Mouse (Mus musculus) lung, postnatal 4 days (tissue): ENCODE measurements around the gene Abcb9.
A peak's percentile ranks its signal among the peaks of the same experiment; 100 is the strongest.

Experiments
- DNase-seq, 2 experiments: peaks; one replicate each; pipeline ENCODE4 v3.0.0; 2021

Abcb9 gene

GRCm38 (mm10) chr5:124093120-124093794, 2.3 kb downstream of the Abcb9 start:
- peak; percentile 60 to 71 for DNase-seq

GRCm38 (mm10) chr5:124091951-124092406, 3.6 kb downstream of the Abcb9 start:
- DNase-seq, result peak in 1 of 2 experiments; percentile 26

DNA sequence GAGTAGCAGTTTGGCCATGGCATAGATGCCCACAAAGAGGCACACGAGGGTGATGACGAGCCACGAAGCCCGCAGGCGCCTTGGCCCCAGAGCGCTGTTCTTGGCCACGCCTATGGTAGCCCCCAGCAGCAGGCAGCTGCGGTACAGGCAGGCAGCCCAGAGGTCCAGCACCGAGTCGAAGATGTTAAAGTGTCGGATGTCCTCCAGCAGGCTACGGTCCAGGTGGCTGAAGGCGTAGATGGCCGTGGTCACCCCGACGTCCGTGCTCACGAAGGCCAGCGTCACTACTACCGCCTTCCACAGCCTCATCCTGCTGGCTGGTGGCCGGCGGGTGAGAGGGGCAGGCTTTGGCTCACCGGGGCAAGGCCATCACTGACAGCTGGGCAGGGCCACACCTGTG, 5.7 kb downstream of the Abcb9 start:
- no peak for DNase-seq

GRCm38 (mm10) chr5:124086876-124087275, 8.7 kb downstream of the Abcb9 start:
- no peak for DNase-seq

DNA sequence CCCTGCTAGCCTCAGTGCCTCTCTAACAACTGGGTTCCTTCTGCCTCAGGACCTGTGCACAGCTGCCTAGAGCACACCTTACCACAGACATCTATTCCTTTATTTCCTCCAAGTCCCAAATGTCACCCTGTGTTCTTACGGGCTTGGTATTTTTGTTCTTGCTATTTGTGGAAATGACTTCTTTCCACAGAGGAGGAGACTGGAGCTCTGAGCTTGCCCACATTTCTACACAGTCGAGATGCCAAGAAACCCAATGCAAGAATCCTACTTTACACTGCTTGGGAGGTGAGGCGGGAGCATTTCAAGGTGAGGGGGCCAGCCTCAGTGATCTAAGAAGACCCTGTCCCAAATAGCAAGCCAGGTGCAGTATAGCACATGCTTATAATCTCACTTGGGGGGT, 10.1 kb downstream of the Abcb9 start:
- DNase-seq, result no peak

GRCm38 (mm10) chr5:124084588-124085173, 10.9 kb downstream of the Abcb9 start:
- peak; percentile 79 to 89 for DNase-seq

- DNase-seq, result peak in 1 of 2 experiments; percentile 23
Measured at GRCm38 (mm10) chr5:124083850-124084587, 11.6 kb downstream of the Abcb9 start.

DNA sequence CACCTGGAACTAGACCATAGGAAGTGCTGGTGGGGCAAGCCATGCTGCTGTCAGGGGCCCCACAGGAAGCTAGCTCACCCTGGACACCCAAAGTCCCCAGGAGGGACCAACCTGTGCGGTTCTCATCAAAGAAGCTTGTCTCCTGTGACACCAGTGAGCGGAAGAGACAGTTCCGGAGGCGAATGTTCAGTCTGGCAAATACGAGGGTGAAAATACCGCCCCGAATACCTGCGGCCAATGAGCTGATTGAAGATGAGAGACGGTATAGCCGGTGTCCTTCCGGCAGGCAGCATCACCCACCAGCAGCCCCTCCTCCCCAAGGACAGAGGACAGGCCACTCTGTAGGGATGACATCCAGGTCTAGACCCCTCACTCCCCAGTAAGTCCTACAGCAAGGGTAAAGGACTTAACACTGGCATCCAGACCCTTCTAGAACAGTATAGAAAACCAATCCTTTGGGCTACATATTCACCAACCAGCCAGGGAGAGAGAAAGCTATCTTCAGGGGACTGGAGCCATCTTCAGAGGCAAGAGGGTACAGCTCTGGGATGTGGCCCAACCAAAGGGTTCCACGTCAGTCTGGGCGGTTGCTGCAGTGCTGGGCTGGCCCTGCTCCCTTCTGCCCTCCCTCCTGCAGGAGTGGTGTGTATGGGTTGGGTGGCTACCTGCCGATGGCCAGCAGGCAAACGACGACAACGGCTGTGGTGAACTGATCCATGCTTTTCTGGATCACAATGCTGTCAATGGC, 12.5 kb downstream of the Abcb9 start:
- no peak for DNase-seq

GRCm38 (mm10) chr5:124082447-124082846, 13.2 kb downstream of the Abcb9 start:
- no peak for DNase-seq

GRCm38 (mm10) chr5:124079880-124080279, 15.7 kb downstream of the Abcb9 start:
- DNase-seq, result no peak

GRCm38 (mm10) chr5:124078794-124079416, 16.7 kb downstream of the Abcb9 start:
- DNase-seq, result peak in 1 of 2 experiments; percentile 57

DNA sequence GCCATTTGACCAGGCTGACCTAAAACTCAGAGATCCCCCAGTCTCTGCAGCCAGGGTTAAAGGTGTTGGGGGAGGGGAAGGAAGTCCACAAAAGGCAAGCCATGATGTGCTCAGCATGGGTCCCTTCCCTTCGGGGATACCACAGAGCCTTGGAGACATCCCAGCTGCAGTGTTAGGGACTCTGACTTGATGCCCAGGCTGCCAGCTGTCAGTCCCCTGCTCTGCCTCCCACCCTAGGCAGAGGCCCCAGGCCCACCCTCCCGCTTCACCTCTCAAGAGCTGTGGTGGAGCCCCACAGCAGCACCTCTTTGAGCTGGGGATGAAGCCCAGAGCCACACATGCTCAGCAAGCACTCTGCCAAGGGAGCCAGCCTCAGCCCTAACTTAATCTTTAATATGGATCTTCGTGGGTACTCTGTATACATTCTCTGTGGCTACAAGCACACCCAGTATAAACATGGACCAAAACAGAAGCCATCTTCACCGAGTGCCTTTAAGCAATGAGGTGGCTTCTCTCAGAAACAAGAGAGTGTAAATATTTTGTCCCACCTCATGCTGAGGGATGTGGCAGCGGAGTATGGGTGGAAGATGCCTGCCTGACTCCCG, 17.6 kb downstream of the Abcb9 start:
- no peak for DNase-seq

GRCm38 (mm10) chr5:124077241-124077640, 18.4 kb downstream of the Abcb9 start:
- no peak for DNase-seq

- no peak for DNase-seq
Measured at GRCm38 (mm10) chr5:124076559-124076958, 19.0 kb downstream of the Abcb9 start.

GRCm38 (mm10) chr5:124075716-124076115, 19.9 kb downstream of the Abcb9 start:
- DNase-seq, result no peak

GRCm38 (mm10) chr5:124074845-124075307, 20.7 kb downstream of the Abcb9 start:
- peak in 1 of 2 experiments; percentile 56 for DNase-seq

DNA sequence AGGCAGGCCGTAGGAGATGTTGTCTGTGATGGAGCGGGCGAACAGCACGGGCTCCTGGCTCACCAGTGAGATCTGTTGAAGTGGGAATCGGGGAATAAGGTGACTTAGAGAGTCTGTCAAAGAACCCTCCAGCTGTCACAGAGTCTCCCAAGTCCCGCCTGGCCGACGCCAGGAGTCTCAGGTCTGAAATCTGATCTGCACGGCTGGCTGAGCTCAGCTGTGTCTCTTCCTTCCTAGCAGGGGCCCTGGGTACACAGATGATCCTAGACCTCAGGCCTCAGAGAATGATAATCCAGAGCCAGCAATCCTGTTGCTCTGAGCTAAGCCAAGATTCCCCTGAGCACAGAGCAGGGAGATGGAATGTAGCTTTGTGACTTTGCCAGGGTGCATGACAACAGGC, 21.9 kb downstream of the Abcb9 start:
- DNase-seq, result no peak

- DNase-seq, result no peak
Measured at GRCm38 (mm10) chr5:124069657-124070056, 25.9 kb downstream of the Abcb9 start.

GRCm38 (mm10) chr5:124062037-124062824, 33.4 kb downstream of the Abcb9 start:
- DNase-seq, result no peak

DNA sequence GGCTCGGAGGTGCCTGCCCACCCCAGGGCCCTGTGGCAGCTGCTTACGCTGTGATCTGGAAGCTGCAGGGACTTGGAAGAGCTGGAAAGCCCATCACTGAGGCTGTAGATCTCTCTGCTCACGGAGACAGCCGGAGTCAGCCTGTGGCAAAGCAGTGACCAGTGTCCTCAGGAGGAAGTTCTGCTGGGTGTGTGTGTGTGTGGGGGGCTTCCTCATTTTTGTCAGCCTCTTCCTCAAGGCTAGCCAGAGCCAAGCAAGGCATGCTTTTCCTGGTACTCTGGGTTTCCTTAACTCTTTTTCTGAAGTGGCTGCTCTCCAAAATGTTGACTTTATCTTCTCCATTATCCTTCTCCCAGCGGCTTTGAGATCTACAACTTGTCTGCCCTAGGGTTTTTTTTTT, 35.9 kb downstream of the Abcb9 start:
- no peak for DNase-seq

GRCm38 (mm10) chr5:124058749-124059148, 36.8 kb downstream of the Abcb9 start:
- DNase-seq, result no peak
